Mouse (Mus musculus): ENCODE data around the gene 2310007B03Rik. TPM values are rescaled to one million over a fixed set of nuclear protein-coding genes. Genes with fewer than 3 reads are reported as not detected.

Gene 2310007B03Rik
- polyA plus RNA-seq, 1 experiment from 2014 or later, result 0.07 TPM

GRCm38 (mm10) chr1:93165447-93165846 lies 4.7 kb upstream of the 2310007B03Rik start:
- Histone ChIP-seq H3K36me3 (ENCODE audit: control insufficient read depth, insufficient read depth, low read length) (no peaks in the 10 kb centered on the region), H3K9ac (ENCODE audit: low read depth, low read length) (no peak overlapping the region), H3K9me3 (ENCODE audit: control insufficient read depth, low read length) (no peaks in the 10 kb centered on the region), H3K27ac (ENCODE audit: low read depth, low read length) (no peak overlapping the region), H3K4me2 (no peak overlapping the region), H3K27me3 (replicated peaks; ENCODE audit: control insufficient read depth, insufficient read depth, low read length) (no peaks in the 10 kb centered on the region), H3K4me1 (replicated peaks; ENCODE audit: control insufficient read depth, insufficient read depth, low read length) (no peaks in the 10 kb centered on the region), H3K4me3 (ENCODE audit: low read depth, low read length) (no peak overlapping the region)
- WGBS, result 60% methylated on average over 9 of the region's 9 CpGs
- no peak for ATAC-seq (replicated peaks; ENCODE audit: low FRiP score)
- no peak for DNase-seq (ENCODE audit: low spot score)

- H3K4me3 ChIP-seq (ENCODE audit: low read depth, low read length), result no peak overlapping the region
- ATAC-seq (replicated peaks; ENCODE audit: low FRiP score), result no peak
- no peaks in the 10 kb centered on the region for H3K9me3 ChIP-seq (ENCODE audit: control insufficient read depth, low read length)
- DNase-seq (ENCODE audit: low spot score), result no peak
- WGBS, result 75% methylated on average over 7 of the region's 7 CpGs
- no peak overlapping the region for H3K9ac ChIP-seq (ENCODE audit: low read depth, low read length)
- H3K4me2 ChIP-seq, result no peak overlapping the region
- H3K27ac ChIP-seq (ENCODE audit: low read depth, low read length), result no peak overlapping the region
- H3K36me3 ChIP-seq (ENCODE audit: control insufficient read depth, insufficient read depth, low read length), result no peaks in the 10 kb centered on the region
- no peaks in the 10 kb centered on the region for H3K27me3 ChIP-seq (replicated peaks; ENCODE audit: control insufficient read depth, insufficient read depth, low read length)
- H3K4me1 ChIP-seq (replicated peaks; ENCODE audit: control insufficient read depth, insufficient read depth, low read length), result no peaks in the 10 kb centered on the region
Measured at GRCm38 (mm10) chr1:93162588-93162987, 1.8 kb upstream of the 2310007B03Rik start.

- no peaks in the 10 kb centered on the region for H3K4me1 ChIP-seq (replicated peaks; ENCODE audit: control insufficient read depth, insufficient read depth, low read length)
Measured at GRCm38 (mm10) chr1:93161921-93162320, 1.2 kb upstream of the 2310007B03Rik start.

DNA sequence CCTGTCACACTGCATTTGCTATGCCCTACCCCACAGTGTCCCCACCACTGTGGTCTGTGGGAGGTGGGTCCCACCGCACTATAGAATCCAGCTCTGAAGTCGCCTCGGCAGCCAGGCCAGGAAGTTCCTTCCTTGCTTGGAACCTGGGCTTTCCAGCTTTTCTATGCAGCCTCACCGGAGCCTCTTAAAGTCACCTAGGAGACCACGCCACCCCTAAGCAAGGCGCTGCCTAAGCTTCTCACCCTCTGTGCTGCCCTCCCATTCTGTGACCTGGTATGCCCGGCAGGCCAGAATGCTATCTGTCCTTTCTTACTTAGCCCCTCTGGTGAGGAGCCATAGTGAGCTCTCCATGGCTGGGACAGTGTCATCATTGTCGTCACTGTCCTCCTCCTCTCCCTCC lies 602 bp upstream of the 2310007B03Rik start:
- Histone ChIP-seq H3K4me1 (replicated peaks; ENCODE audit: control insufficient read depth, insufficient read depth, low read length) (no peaks in the 10 kb centered on the region), H3K27ac (ENCODE audit: low read depth, low read length) (no peak overlapping the region), H3K9me3 (ENCODE audit: control insufficient read depth, low read length) (no peaks in the 10 kb centered on the region), H3K4me3 (ENCODE audit: low read depth, low read length) (no peak overlapping the region), H3K27me3 (replicated peaks; ENCODE audit: control insufficient read depth, insufficient read depth, low read length) (no peaks in the 10 kb centered on the region), H3K4me2 (no peak overlapping the region), H3K36me3 (ENCODE audit: control insufficient read depth, insufficient read depth, low read length) (no peaks in the 10 kb centered on the region), H3K9ac (ENCODE audit: low read depth, low read length) (no peak overlapping the region)
- 71% methylated on average over 8 of the region's 8 CpGs for WGBS
- no peak for ATAC-seq (replicated peaks; ENCODE audit: low FRiP score)
- no peak for DNase-seq (ENCODE audit: low spot score)

More at GRCm38 (mm10) chr1:93161921-93162320, 1.2 kb upstream of the 2310007B03Rik start:
- Histone ChIP-seq H3K36me3 (ENCODE audit: control insufficient read depth, insufficient read depth, low read length) (no peaks in the 10 kb centered on the region), H3K4me2 (no peak overlapping the region), H3K27me3 (replicated peaks; ENCODE audit: control insufficient read depth, insufficient read depth, low read length) (no peaks in the 10 kb centered on the region), H3K4me3 (ENCODE audit: low read depth, low read length) (no peak overlapping the region), H3K9ac (ENCODE audit: low read depth, low read length) (no peak overlapping the region), H3K27ac (ENCODE audit: low read depth, low read length) (no peak overlapping the region), H3K9me3 (ENCODE audit: control insufficient read depth, low read length) (no peaks in the 10 kb centered on the region)
- 73% methylated on average over 10 of the region's 10 CpGs for WGBS
- DNase-seq (ENCODE audit: low spot score) (no peak), ATAC-seq (replicated peaks; ENCODE audit: low FRiP score) (no peak)

DNA sequence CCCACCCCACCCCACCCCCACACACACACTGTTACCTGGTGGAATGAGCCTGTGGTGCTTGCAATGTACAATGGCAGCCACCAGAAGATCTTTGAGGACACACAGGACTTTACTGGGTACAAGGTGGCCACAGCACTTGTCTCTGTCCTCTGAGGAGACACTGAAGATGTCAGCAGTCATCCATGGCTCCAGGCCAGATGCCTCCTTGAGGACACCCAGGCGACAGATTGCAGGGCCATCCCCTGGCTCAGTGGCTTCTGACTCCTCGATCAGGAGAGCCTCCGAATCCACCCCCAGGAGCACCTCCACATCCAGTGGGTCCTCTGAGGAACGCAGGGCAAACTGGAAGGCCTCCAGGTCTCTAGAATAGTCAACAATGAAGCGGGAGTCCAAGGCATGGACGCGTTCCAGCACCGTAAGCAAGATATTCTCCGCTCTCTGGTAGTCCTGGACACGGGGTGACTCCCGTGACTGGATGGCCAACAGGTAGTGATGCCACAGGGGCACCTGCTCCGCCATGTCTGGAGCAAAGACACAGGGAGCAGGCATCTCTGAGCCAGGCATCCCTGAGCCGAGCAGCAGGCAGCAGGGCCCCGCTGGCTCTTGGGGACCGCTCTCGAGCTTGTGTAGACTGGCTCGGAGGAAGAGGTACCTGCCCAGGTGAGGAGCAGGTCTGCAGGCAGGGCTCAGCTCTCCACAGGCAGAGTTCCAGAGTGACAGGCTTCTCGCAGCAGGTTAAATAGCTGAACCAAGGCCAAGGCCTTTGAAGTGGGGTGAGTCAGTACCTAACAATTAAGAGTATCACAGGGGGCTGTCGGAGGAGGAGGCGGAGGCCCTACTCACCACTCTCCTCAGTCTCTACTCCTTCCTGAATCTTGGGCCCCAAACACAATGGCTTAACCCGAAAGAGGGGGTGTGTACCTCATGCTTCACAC lies 915 bp downstream of the 2310007B03Rik start:
- Histone ChIP-seq H3K27me3 (replicated peaks; ENCODE audit: control insufficient read depth, insufficient read depth, low read length) (no peaks in the 10 kb centered on the region), H3K4me1 (replicated peaks; ENCODE audit: control insufficient read depth, insufficient read depth, low read length) (no peaks in the 10 kb centered on the region), H3K36me3 (ENCODE audit: control insufficient read depth, insufficient read depth, low read length) (no peaks in the 10 kb centered on the region), H3K4me3 (ENCODE audit: low read depth, low read length) (no peak overlapping the region), H3K4me2 (no peak overlapping the region), H3K9me3 (ENCODE audit: control insufficient read depth, low read length) (no peaks in the 10 kb centered on the region), H3K9ac (ENCODE audit: low read depth, low read length) (no peak overlapping the region), H3K27ac (ENCODE audit: low read depth, low read length) (no peak overlapping the region)
- WGBS, result 76% methylated on average over 21 of the region's 21 CpGs
- ATAC-seq (replicated peaks; ENCODE audit: low FRiP score) (no peak), DNase-seq (ENCODE audit: low spot score) (no peak)

- H3K27me3 ChIP-seq (replicated peaks; ENCODE audit: control insufficient read depth, insufficient read depth, low read length), result no peaks in the 10 kb centered on the region
- WGBS, result 78% methylated on average over 8 of the region's 8 CpGs
Measured at GRCm38 (mm10) chr1:93158916-93159315, 1.8 kb downstream of the 2310007B03Rik start.

DNA sequence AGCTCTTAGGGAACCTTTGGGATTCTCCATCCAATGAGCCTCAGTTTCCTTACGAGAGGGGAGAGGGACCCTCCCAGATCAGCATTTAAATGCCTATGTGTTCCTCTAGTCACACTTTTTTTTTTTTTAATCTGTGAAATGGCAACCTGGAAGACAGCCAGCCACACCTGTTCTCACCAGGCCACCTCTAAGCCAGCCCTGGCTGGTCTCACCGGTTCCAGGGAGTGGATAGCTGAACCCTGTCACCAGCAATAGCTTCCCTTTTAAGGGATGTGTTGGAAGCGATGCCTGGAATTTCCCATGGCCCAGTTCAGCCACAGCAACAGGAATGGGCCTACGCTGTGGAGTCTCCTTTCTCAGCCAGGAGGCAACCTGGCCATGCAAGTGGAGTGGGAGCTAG lies 3.2 kb downstream of the 2310007B03Rik start:
- no peak for DNase-seq (ENCODE audit: low spot score)
- H3K27ac ChIP-seq (ENCODE audit: low read depth, low read length), result no peak overlapping the region
- H3K4me2 ChIP-seq, result no peak overlapping the region
- H3K4me1 ChIP-seq (replicated peaks; ENCODE audit: control insufficient read depth, insufficient read depth, low read length), result no peaks in the 10 kb centered on the region
- no peak overlapping the region for H3K9ac ChIP-seq (ENCODE audit: low read depth, low read length)
- H3K9me3 ChIP-seq (ENCODE audit: control insufficient read depth, low read length), result no peaks in the 10 kb centered on the region
- no peaks in the 10 kb centered on the region for H3K27me3 ChIP-seq (replicated peaks; ENCODE audit: control insufficient read depth, insufficient read depth, low read length)
- no peak for ATAC-seq (replicated peaks; ENCODE audit: low FRiP score)
- no peaks in the 10 kb centered on the region for H3K36me3 ChIP-seq (ENCODE audit: control insufficient read depth, insufficient read depth, low read length)
- 71% methylated on average over 4 of the region's 4 CpGs for WGBS
- H3K4me3 ChIP-seq (ENCODE audit: low read depth, low read length), result no peak overlapping the region

More at GRCm38 (mm10) chr1:93158916-93159315, 1.8 kb downstream of the 2310007B03Rik start:
- DNase-seq (ENCODE audit: low spot score), result no peak
- no peaks in the 10 kb centered on the region for H3K36me3 ChIP-seq (ENCODE audit: control insufficient read depth, insufficient read depth, low read length)
- H3K9ac ChIP-seq (ENCODE audit: low read depth, low read length), result no peak overlapping the region
- H3K4me2 ChIP-seq, result no peak overlapping the region
- no peaks in the 10 kb centered on the region for H3K9me3 ChIP-seq (ENCODE audit: control insufficient read depth, low read length)
- H3K4me3 ChIP-seq (ENCODE audit: low read depth, low read length), result no peak overlapping the region
- no peak for ATAC-seq (replicated peaks; ENCODE audit: low FRiP score)
- H3K27ac ChIP-seq (ENCODE audit: low read depth, low read length), result no peak overlapping the region
- no peaks in the 10 kb centered on the region for H3K4me1 ChIP-seq (replicated peaks; ENCODE audit: control insufficient read depth, insufficient read depth, low read length)

GRCm38 (mm10) chr1:93150907-93151661 lies 9.7 kb downstream of the 2310007B03Rik start:
- WGBS, result 51% methylated on average over 2 of the region's 2 CpGs
- Histone ChIP-seq H3K27ac (ENCODE audit: low read depth, low read length) (no peak overlapping the region), H3K9me3 (ENCODE audit: control insufficient read depth, low read length) (no peaks in the 10 kb centered on the region), H3K4me3 (ENCODE audit: low read depth, low read length) (no peak overlapping the region), H3K9ac (ENCODE audit: low read depth, low read length) (no peak overlapping the region), H3K4me2 (no peak overlapping the region), H3K36me3 (ENCODE audit: control insufficient read depth, insufficient read depth, low read length) (no peaks in the 10 kb centered on the region), H3K4me1 (replicated peaks; ENCODE audit: control insufficient read depth, insufficient read depth, low read length) (no peaks in the 10 kb centered on the region), H3K27me3 (replicated peaks; ENCODE audit: control insufficient read depth, insufficient read depth, low read length) (no peaks in the 10 kb centered on the region)
- DNase-seq (ENCODE audit: low spot score) (no peak), ATAC-seq (replicated peaks; ENCODE audit: low FRiP score) (no peak)
